Mouse (Mus musculus) cerebellum, adult 2 months (tissue): ENCODE results near the gene Grik4. TPM values are rescaled to one million over a fixed set of nuclear protein-coding genes. Genes with fewer than 3 reads are reported as not detected.

Source experiments
- DNase-seq, 2 experiments: peaks; one replicate each; pipeline ENCODE4 v3.0.0; 2021
- H3K27ac ChIP-seq: fragments of 200-500 bp; 2 replicates; pipeline ENCODE4 v1.5.1; 2012; ENCODE audit warnings: low read length, control low read depth, inconsistent platforms; ENCODE audit not compliant: insufficient read depth
- H3K27me3 ChIP-seq: fragments of 200-500 bp; 2 replicates; pipeline ENCODE4 v1.6.1; 2012; ENCODE audit warnings: inconsistent platforms, mild to moderate bottlenecking, low read length, moderate library complexity; ENCODE audit not compliant: control insufficient read depth, insufficient read depth
- H3K4me1 ChIP-seq: fragments of 200-500 bp; 2 replicates; pipeline ENCODE4 v1.6.1; 2011; ENCODE audit warnings: low read length; ENCODE audit not compliant: control insufficient read depth, insufficient read depth
- H3K4me3 ChIP-seq: fragments of 200-500 bp; replicated peaks from 2 replicates; pipeline ENCODE3; 2011; ENCODE audit warnings: mild to moderate bottlenecking, low read depth, low read length, control low read depth; ENCODE audit not compliant: insufficient read depth
- CTCF ChIP-seq: fragments of 200-500 bp; IDR thresholded peaks from 2 replicates; pipeline ENCODE4 v1.5.1; 2011; ENCODE audit warnings: low read depth, mild to moderate bottlenecking, control low read depth, low read length, moderate library complexity, borderline replicate concordance; ENCODE audit not compliant: insufficient read depth
- POLR2A ChIP-seq: fragments of 200-500 bp; IDR thresholded peaks from 2 replicates; pipeline ENCODE4 v1.6.1; 2011; ENCODE audit warnings: low read length, control low read depth, borderline replicate concordance; ENCODE audit not compliant: insufficient read depth
- WGBS: fragments of 180-500 bp; shearing (Covaris S2); methylation state at CpG from one replicate; pipeline ENCODE4 v1.1.7; 2018; 5-methylcytosine and 5-hydroxymethylcytosine counted together
- polyA plus RNA-seq: library from polyadenylated mRNA; depleted of rRNA; stranded (reverse); fragments of >200 nt; gene quantifications from 2 replicates; pipeline ENCODE4 v1.2.3, GENCODE M21; 2012

Gene Grik4
- polyA plus RNA-seq, 1 experiment = 10.5 TPM

- WGBS = 85% methylated on average over 7 of the region's 7 CpGs
- DNase-seq = no peak
- H3K27ac ChIP-seq = no peak overlapping the region
- no peak overlapping the region for H3K4me3 ChIP-seq
- TF ChIP-seq POLR2A = no peak
- TF ChIP-seq CTCF = no peak
- no peaks in the 10 kb centered on the region; the same call in 1 of the 2 replicates for H3K27me3 ChIP-seq
- 0 out of 2 replicates have a peak, but pooled peaks cover 5% of the 10 kb centered on the region for H3K4me1 ChIP-seq
These were observed 220.2 kb downstream of the Grik4 start for GRCm38 (mm10) chr9:42724099-42724498.

- Histone ChIP-seq H3K27me3 (no peaks in the 10 kb centered on the region; the same call in 1 of the 2 replicates), H3K4me1 (0 out of 2 replicates have a peak, but pooled peaks cover 5% of the 10 kb centered on the region), H3K27ac (no peak overlapping the region), H3K4me3 (no peak overlapping the region)
- no peak for DNase-seq
- 69% methylated on average over 4 of the region's 4 CpGs for whole genome bisulfite sequencing
- TF ChIP-seq CTCF (no peak), POLR2A (no peak)
These were observed 221.8 kb downstream of the Grik4 start for GRCm38 (mm10) chr9:42722501-42722900.

GRCm38 (mm10) chr9:42721718-42722117 is 222.6 kb downstream of the Grik4 start:
- WGBS = 42% methylated on average over 9 of the region's 9 CpGs
- TF ChIP-seq POLR2A = no peak
- TF ChIP-seq CTCF = no peak
- H3K27me3 ChIP-seq = no peaks in the 10 kb centered on the region; the same call in 1 of the 2 replicates
- no peak overlapping the region for H3K27ac ChIP-seq
- no peak overlapping the region for H3K4me3 ChIP-seq
- DNase-seq = no peak
- H3K4me1 ChIP-seq = 0 out of 2 replicates have a peak, but pooled peaks cover 5% of the 10 kb centered on the region

GRCm38 (mm10) chr9:42721146-42721545 is 223.1 kb downstream of the Grik4 start:
- H3K27ac ChIP-seq = no peak overlapping the region
- no peaks in the 10 kb centered on the region for H3K27me3 ChIP-seq
- no peak overlapping the region for H3K4me3 ChIP-seq
- WGBS = 14% methylated on average over 4 of the region's 4 CpGs
- H3K4me1 ChIP-seq = 0 out of 2 replicates have a peak, but pooled peaks cover 5% of the 10 kb centered on the region
- DNase-seq = no peak
- TF ChIP-seq POLR2A (no peak), CTCF (no peak)

GRCm38 (mm10) chr9:42713912-42714311 is 230.4 kb downstream of the Grik4 start:
- Histone ChIP-seq H3K27me3 (no peaks in the 10 kb centered on the region), H3K4me1 (no peaks in the 10 kb centered on the region; the same call in 1 of the 2 replicates), H3K27ac (no peak overlapping the region), H3K4me3 (no peak overlapping the region)
- no peak for DNase-seq
- WGBS = 83% methylated on average over 8 of the region's 8 CpGs
- TF ChIP-seq POLR2A = no peak
- TF ChIP-seq CTCF = no peak

- 81% methylated on average over 7 of the region's 7 CpGs for WGBS
- Histone ChIP-seq H3K27ac (no peak overlapping the region), H3K27me3 (no peaks in the 10 kb centered on the region), H3K4me1 (no peaks in the 10 kb centered on the region; the same call in 1 of the 2 replicates), H3K4me3 (no peak overlapping the region)
- no peak for TF ChIP-seq CTCF
- TF ChIP-seq POLR2A = no peak
- no peak for DNase-seq
These were observed 238.4 kb downstream of the Grik4 start for GRCm38 (mm10) chr9:42705848-42706247.

GRCm38 (mm10) chr9:42703191-42703854 is 241.0 kb downstream of the Grik4 start:
- H3K27me3 ChIP-seq = no peaks in the 10 kb centered on the region
- H3K4me3 ChIP-seq = no peak overlapping the region
- H3K4me1 ChIP-seq = no peaks in the 10 kb centered on the region
- TF ChIP-seq CTCF (no peak), POLR2A (no peak)
- H3K27ac ChIP-seq = no peak overlapping the region
- 53% methylated on average over 8 of the region's 8 CpGs for WGBS
- no peak for DNase-seq

- no peak overlapping the region for H3K27ac ChIP-seq
- no peaks in the 10 kb centered on the region for H3K4me1 ChIP-seq
- no peaks in the 10 kb centered on the region for H3K27me3 ChIP-seq
- TF ChIP-seq POLR2A = no peak
- TF ChIP-seq CTCF = no peak
- H3K4me3 ChIP-seq = no peak overlapping the region
- no peak for DNase-seq
- 71% methylated on average over 11 of the region's 11 CpGs for WGBS
These were observed 241.8 kb downstream of the Grik4 start for GRCm38 (mm10) chr9:42702231-42703132.
